Mouse (Mus musculus): ENCODE measurements around the gene Gm7257. TPM values are rescaled to one million over a fixed set of nuclear protein-coding genes. Genes with fewer than 3 reads are reported as not detected.

Gene Gm7257
- polyA plus RNA-seq (2012; rRNA removed) = not detected in 2 replicates

DNA sequence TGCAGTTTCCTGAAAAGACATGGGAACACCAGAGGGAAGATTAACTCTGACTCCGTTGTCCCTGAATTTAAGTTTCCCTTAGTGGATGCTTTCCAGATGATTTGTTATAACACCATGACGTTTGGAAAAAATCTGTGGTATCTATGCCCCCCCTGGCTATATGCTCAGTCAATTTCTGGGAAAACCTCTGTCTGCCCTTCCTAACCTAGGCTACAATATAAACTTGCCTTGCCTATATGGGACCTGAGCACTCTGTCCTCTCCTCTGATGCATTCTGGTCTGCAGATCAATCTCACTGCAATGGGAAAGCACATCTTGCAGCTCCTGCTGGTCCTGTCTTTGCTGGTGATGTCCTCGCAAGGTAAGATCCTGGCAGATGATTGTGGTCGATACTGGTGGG lies at the start of gene Gm7257:
Gm7257 (plus strand) TSS at position 301 of the 400 bp plus-strand sequence.

DNA sequence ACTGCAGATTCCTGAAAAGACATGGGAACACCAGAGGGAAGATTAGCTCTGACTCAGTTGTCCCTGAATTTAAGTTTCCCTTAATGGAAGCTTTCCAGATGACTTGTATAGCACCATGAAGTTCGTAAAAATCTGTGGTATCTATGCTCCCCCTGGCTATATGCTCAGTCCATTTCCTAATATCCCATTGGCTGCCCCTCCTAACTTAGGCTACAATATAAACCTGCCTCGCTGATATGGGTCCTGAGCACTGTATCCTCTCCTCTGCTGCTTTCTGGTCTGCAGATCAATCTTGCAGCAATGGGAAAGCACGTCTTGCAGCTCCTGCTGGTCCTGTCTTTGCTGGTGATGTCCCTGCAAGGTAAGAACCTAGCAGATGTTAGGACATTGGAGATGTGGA lies 43.7 kb downstream of the Gm7257 start, which contains the start of gene Gm9513:
Gm9513 (plus strand) TSS at position 301 of the 400 bp plus-strand sequence.

Other genes with a start within 250 kb of the Gm7257 start
- not detected in 2 replicates for gene Gm9513, start 43.8 kb downstream of the Gm7257 start, polyA plus RNA-seq (2012; rRNA removed)
- gene Gm5615, start 110.1 kb downstream of the Gm7257 start, polyA plus RNA-seq (2012; rRNA removed) = not detected in 2 replicates
- gene Gm17689, start 150.8 kb downstream of the Gm7257 start, polyA plus RNA-seq (2012; rRNA removed) = not detected in 2 replicates
- not detected in 2 replicates for gene A630095E13Rik, start 211.5 kb downstream of the Gm7257 start, polyA plus RNA-seq (2012; rRNA removed)

Measured in central nervous system, embryonic 14 days (tissue).